Mouse (Mus musculus): ENCODE data around the gene Wnt10b.

Gene Wnt10b

GRCm38 (mm10) chr15:98729791-98730545 lies 48.0 kb downstream of the Wnt10b start:
- DNase-seq (ENCODE audit: low spot score), result no peak

- DNase-seq (ENCODE audit: low spot score), result no peak
Measured at GRCm38 (mm10) chr15:98728366-98728765, 49.6 kb downstream of the Wnt10b start.

- DNase-seq (ENCODE audit: low spot score), result no peak
Measured at GRCm38 (mm10) chr15:98727443-98728321, 50.3 kb downstream of the Wnt10b start, which contains the start of gene Fkbp11. Gene Fkbp11, minus strand, starts transcription at chr15:98728198.

GRCm38 (mm10) chr15:98726746-98727145 lies 51.2 kb downstream of the Wnt10b start:
- DNase-seq (ENCODE audit: low spot score), result no peak

GRCm38 (mm10) chr15:98726079-98726478 lies 51.9 kb downstream of the Wnt10b start:
- no peak for DNase-seq (ENCODE audit: low spot score)

- no peak for DNase-seq (ENCODE audit: low spot score)
Measured at GRCm38 (mm10) chr15:98724441-98724840, 53.5 kb downstream of the Wnt10b start.

- no peak for DNase-seq (ENCODE audit: low spot score)
Measured at GRCm38 (mm10) chr15:98722854-98723253, 55.1 kb downstream of the Wnt10b start.

GRCm38 (mm10) chr15:98722191-98722590 lies 55.8 kb downstream of the Wnt10b start:
- DNase-seq (ENCODE audit: low spot score), result no peak
